Comparison of ENCODE assay signal across 10 mouse cellular contexts in the genomic region with DNA sequence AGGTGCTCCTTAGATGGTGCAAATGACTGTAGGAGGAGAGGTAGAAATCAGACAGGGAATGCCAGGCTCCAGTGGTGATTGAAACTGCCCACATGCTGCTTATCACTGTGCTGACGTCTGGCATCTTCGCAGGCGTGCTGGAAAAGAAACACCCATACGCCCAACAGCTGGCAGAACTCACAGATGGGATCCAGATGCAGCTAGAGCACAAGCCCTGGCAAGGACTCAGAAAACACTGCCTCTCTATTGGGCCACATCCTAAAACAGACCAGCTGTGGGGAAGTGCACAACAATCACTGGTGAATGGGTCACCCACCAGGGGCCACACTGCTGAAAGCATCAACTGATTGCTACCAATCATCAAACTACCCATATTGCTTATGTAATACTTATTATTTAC.
DNase-seq lines count a peak whose midpoint lies in the region; ATAC-seq and TF ChIP-seq lines count a peak whose summit lies in the region.
"Had no signal": no experiment of that assay in that cellular context is flagged by ENCODE, and none has a peak within 500 bp of the region (broad histone marks: within the 10 kb centered on the region; RNA-seq: fewer than 3 reads in every experiment).

No protein-coding gene starts in this region.

- no peaks in the 10 kb centered on the region for H3K27me3 ChIP-seq in heart, embryonic 15.5 days
- H3K27me3 ChIP-seq in limb, embryonic 13.5 days: 0 out of 2 replicates have a peak, but pooled peaks cover 5% of the 10 kb centered on the region
- no peaks in the 10 kb centered on the region for H3K27me3 ChIP-seq in stomach, postnatal 0 days (ENCODE audit: control insufficient read depth, insufficient read depth, low read length)
- no peaks in the 10 kb centered on the region for H3K27me3 ChIP-seq in intestine, postnatal 0 days (replicated peaks; ENCODE audit: control insufficient read depth, insufficient read depth, low read length)

- H3K4me3 ChIP-seq in heart, embryonic 15.5 days: no peak overlapping the region
- H3K4me3 ChIP-seq in limb, embryonic 13.5 days: no peak overlapping the region
- H3K4me3 ChIP-seq in stomach, postnatal 0 days (ENCODE audit: low read depth, low read length): no peak overlapping the region
- H3K4me3 ChIP-seq in intestine, postnatal 0 days (ENCODE audit: low read depth, low read length): no peak overlapping the region

- H3K9me3 ChIP-seq in heart, embryonic 15.5 days (replicated peaks): no peaks in the 10 kb centered on the region
- H3K9me3 ChIP-seq in limb, embryonic 13.5 days: no peaks in the 10 kb centered on the region
- H3K9me3 ChIP-seq in stomach, postnatal 0 days (ENCODE audit: control insufficient read depth, low read length): no peaks in the 10 kb centered on the region
- H3K9me3 ChIP-seq in intestine, postnatal 0 days (ENCODE audit: control insufficient read depth): no peaks in the 10 kb centered on the region

- no peak overlapping the region for H3K27ac ChIP-seq in heart, embryonic 15.5 days
- H3K27ac ChIP-seq in limb, embryonic 13.5 days: no peak overlapping the region
- H3K27ac ChIP-seq in stomach, postnatal 0 days (replicated peaks): no peak overlapping the region
- no peak overlapping the region for H3K27ac ChIP-seq in intestine, postnatal 0 days (ENCODE audit: low read depth, low read length)

- 0 out of 2 replicates have a peak, but pooled peaks have one; percentile 2 for TF ChIP-seq CTCF in stomach, postnatal 0 days (IDR thresholded peaks at IDR 0.05; ENCODE audit: low read depth)
- TF ChIP-seq CTCF in intestine, postnatal 0 days (IDR thresholded peaks at IDR 0.05; ENCODE audit: low read depth): no peak

- WGBS in heart, embryonic 15.5 days: 29% methylated on average over 4 of the region's 4 CpGs
- WGBS in limb, embryonic 13.5 days: 28% methylated on average over 4 of the region's 4 CpGs
- WGBS in stomach, postnatal 0 days: 37% methylated on average over 4 of the region's 4 CpGs
- WGBS in intestine, postnatal 0 days: 52% methylated on average over 4 of the region's 4 CpGs

- peak; percentile 50; the same call in 1 of the 2 replicates for ATAC-seq in heart, embryonic 15.5 days (replicated peaks; ENCODE audit: insufficient number of reproducible peaks, insufficient read depth, low FRiP score, low read depth)
- ATAC-seq in limb, embryonic 13.5 days (ENCODE audit: low FRiP score, low read depth): peak; percentile 64; the same call in 1 of the 2 replicates
- ATAC-seq in stomach, postnatal 0 days (ENCODE audit: low FRiP score, low TSS enrichment): no peak
- ATAC-seq in intestine, postnatal 0 days: no peak
- ATAC-seq: forebrain, postnatal 0 days had no signal

- H3K36me3 ChIP-seq in heart, embryonic 15.5 days: no peaks in the 10 kb centered on the region
- H3K36me3 ChIP-seq in limb, embryonic 13.5 days: no peaks in the 10 kb centered on the region
- no peaks in the 10 kb centered on the region for H3K36me3 ChIP-seq in stomach, postnatal 0 days (ENCODE audit: control insufficient read depth, insufficient read depth, low read length)
- H3K36me3 ChIP-seq in intestine, postnatal 0 days (ENCODE audit: control insufficient read depth, insufficient read depth): no peaks in the 10 kb centered on the region

- TF ChIP-seq EP300 in stomach, postnatal 0 days (optimal IDR thresholded peaks at IDR 0.05): no peak

- no peak overlapping the region for H3K9ac ChIP-seq in heart, embryonic 15.5 days
- H3K9ac ChIP-seq in limb, embryonic 13.5 days: no peak overlapping the region
- no peak overlapping the region for H3K9ac ChIP-seq in stomach, postnatal 0 days (ENCODE audit: low read length)
- no peak overlapping the region for H3K9ac ChIP-seq in intestine, postnatal 0 days (ENCODE audit: low read depth, low read length)
- H3K9ac ChIP-seq: forebrain, postnatal 0 days had no signal

- H3K4me1 ChIP-seq in heart, embryonic 15.5 days (replicated peaks): peaks cover 5% of the 10 kb centered on the region; the same call in 1 of the 2 replicates
- H3K4me1 ChIP-seq in limb, embryonic 13.5 days: no peaks in the 10 kb centered on the region; the same call in 1 of the 2 replicates
- H3K4me1 ChIP-seq in stomach, postnatal 0 days (replicated peaks; ENCODE audit: control insufficient read depth, insufficient read depth): no peaks in the 10 kb centered on the region
- no peaks in the 10 kb centered on the region for H3K4me1 ChIP-seq in intestine, postnatal 0 days (replicated peaks; ENCODE audit: control insufficient read depth, insufficient read depth, low read length)

- H3K4me2 ChIP-seq in heart, embryonic 15.5 days: no peak overlapping the region
- no peak overlapping the region for H3K4me2 ChIP-seq in limb, embryonic 13.5 days (replicated peaks)
- H3K4me2 ChIP-seq in stomach, postnatal 0 days (replicated peaks; ENCODE audit: low read depth): no peak overlapping the region
- no peak overlapping the region for H3K4me2 ChIP-seq in intestine, postnatal 0 days (replicated peaks; ENCODE audit: low read depth)

- peak; percentile 34 to 41 for DNase-seq in urinary bladder, postnatal 36 days (ENCODE audit: low spot score in 2 of 2)
- DNase-seq in urinary bladder, postnatal 4 days (ENCODE audit: low spot score in 2 of 2): no peak
- DNase-seq in stomach, postnatal 0 days (ENCODE audit: low spot score): no peak
- DNase-seq in layer of hippocampus, postnatal 36 days: no peak
- no peak for DNase-seq in right cerebral cortex, adult 18-20 months
- DNase-seq: forebrain, postnatal 0 days; left cerebral cortex, postnatal 4 days had no signal

Comparison
In these comparisons a context has a peak if more than half of its experiments do, and no peak if none do; other contexts are left out.
1. DNase-seq: peak in urinary bladder, postnatal 36 days (2 of 2); none in urinary bladder, postnatal 4 days (0 of 2), stomach, postnatal 0 days (single experiment), layer of hippocampus, postnatal 36 days (0 of 2) and right cerebral cortex, adult 18-20 months (single experiment).
2. ATAC-seq: peak in heart, embryonic 15.5 days (single experiment) and limb, embryonic 13.5 days (single experiment); none in stomach, postnatal 0 days (single experiment) and intestine, postnatal 0 days (single experiment).